Mouse (Mus musculus): ENCODE data around the gene Tmprss15. TPM values are rescaled to one million over a fixed set of nuclear protein-coding genes. Genes with fewer than 3 reads are reported as not detected.

The Tmprss15 gene
- polyA plus RNA-seq (2016; fragmentation: Nextera tagmentation; extraction: Ambion mirVana) = not detected in 2 replicates

DNA sequence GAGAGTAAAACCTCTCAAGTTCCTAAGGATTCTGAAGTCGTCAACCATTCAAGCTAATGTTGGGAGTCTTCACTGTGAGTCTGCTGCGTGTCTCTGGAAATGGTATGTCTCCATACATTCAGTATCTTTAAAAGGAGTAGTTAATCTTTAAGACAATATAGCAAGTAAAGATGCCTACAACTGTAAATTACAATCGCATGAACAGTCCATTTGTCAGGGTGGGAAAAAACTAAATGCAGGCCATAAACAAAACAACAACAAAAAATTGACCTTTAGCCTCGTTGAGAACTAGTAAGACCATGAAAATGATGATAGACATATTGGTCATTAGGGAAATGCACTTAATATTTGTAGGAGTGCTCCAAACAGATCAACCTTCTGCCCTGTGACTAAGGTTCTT lies at the start of gene Tmprss15:
TSS of gene Tmprss15 (minus strand) at position 101 of the 400 bp plus-strand sequence.
- no peaks in the 10 kb centered on the region for H3K27me3 ChIP-seq (ENCODE audit: insufficient read depth, poor library complexity, severe bottlenecking)
- H3K27ac ChIP-seq = no peak within 1 kb of the TSS
- 83% methylated on average over 4 of the region's 4 CpGs for WGBS
- no peak for DNase-seq (ENCODE audit: low spot score)
- H3K36me3 ChIP-seq = no peaks in the 10 kb centered on the region
- H3K4me1 ChIP-seq = no peaks in the 10 kb centered on the region
- H3K4me3 ChIP-seq = no peak within 1 kb of the TSS
- no peaks in the 10 kb centered on the region for H3K9me3 ChIP-seq

- Histone ChIP-seq H3K27me3 (ENCODE audit: insufficient read depth, poor library complexity, severe bottlenecking) (no peaks in the 10 kb centered on the region), H3K4me3 (no peak overlapping the region), H3K9me3 (no peaks in the 10 kb centered on the region), H3K27ac (no peak overlapping the region), H3K36me3 (no peaks in the 10 kb centered on the region), H3K4me1 (no peaks in the 10 kb centered on the region)
- WGBS = 74% methylated on average over 1 of the region's 1 CpGs
- DNase-seq (ENCODE audit: low spot score) = no peak
These were observed 24.0 kb upstream of the Tmprss15 start for GRCm38 (mm10) chr16:79114879-79115278.

DNA sequence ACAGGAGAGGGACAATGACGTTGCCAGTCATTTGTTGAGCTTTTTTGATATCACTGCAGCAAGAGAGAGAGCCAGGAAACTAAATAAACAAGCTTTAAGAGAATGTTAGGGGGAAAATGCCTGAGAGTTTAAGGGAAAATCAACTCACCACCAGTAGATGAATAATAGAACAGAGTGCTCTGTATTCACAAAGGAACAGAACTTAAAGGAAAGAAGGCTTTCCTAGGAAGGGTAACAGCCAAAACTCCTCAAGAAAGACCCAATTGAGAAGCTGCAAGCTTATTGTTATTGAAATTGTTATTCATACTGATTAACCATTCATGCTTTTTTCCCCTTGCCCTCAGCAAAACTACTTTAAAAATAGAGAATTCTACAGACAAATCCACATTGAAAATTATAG lies 18.6 kb upstream of the Tmprss15 start:
- no peak overlapping the region for H3K27ac ChIP-seq
- H3K36me3 ChIP-seq = no peaks in the 10 kb centered on the region
- no peak for DNase-seq (ENCODE audit: low spot score)
- no peaks in the 10 kb centered on the region for H3K9me3 ChIP-seq
- WGBS = 22% methylated on average over 1 of the region's 1 CpGs
- no peak overlapping the region for H3K4me3 ChIP-seq
- H3K27me3 ChIP-seq (ENCODE audit: insufficient read depth, poor library complexity, severe bottlenecking) = no peaks in the 10 kb centered on the region
- H3K4me1 ChIP-seq = no peaks in the 10 kb centered on the region

DNA sequence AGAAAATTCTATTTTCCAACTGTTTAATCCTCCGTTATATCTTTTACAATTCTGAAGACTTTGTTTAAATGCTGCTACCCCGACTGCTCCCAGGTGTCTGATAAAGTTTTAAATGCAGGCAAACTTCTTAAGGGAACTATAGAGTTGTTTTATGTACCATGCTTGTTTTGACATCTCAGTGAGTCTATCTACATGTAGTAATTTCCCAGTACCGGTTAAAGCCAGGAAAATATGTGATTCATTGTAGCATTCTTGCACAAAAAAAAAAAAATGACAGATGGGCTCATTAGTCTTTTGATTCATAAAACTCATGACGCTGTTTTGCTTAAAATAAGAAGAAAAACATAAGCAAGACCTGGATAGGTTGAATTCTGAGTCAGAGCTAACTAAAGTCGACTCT lies 18.1 kb upstream of the Tmprss15 start:
- no peak for DNase-seq (ENCODE audit: low spot score)
- Histone ChIP-seq H3K4me3 (no peak overlapping the region), H3K4me1 (no peaks in the 10 kb centered on the region), H3K27ac (no peak overlapping the region), H3K27me3 (ENCODE audit: insufficient read depth, poor library complexity, severe bottlenecking) (no peaks in the 10 kb centered on the region), H3K9me3 (no peaks in the 10 kb centered on the region), H3K36me3 (no peaks in the 10 kb centered on the region)
- WGBS = 81% methylated on average over 5 of the region's 5 CpGs

DNA sequence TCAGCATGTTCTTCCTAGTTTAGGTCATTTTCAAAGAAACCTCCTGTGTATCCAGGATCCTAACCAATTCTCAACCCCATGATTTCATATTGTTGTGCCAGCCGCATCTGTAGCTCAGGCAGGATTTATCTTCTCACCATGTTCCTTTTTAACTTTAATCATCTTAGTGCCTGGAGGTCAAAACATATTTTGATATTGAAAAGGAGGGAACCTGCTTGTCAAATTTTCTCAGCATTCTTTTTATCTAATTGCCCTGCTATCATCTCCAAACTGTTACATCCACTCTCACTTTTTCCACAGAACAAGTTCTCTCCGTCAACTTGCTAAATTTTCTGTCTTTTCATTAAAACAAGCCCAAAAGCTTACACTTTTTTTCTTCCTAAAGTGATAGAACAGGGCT lies 9.4 kb upstream of the Tmprss15 start:
- 82% methylated on average over 2 of the region's 2 CpGs for whole genome bisulfite sequencing
- Histone ChIP-seq H3K9me3 (no peaks in the 10 kb centered on the region), H3K27ac (no peak overlapping the region)

DNA sequence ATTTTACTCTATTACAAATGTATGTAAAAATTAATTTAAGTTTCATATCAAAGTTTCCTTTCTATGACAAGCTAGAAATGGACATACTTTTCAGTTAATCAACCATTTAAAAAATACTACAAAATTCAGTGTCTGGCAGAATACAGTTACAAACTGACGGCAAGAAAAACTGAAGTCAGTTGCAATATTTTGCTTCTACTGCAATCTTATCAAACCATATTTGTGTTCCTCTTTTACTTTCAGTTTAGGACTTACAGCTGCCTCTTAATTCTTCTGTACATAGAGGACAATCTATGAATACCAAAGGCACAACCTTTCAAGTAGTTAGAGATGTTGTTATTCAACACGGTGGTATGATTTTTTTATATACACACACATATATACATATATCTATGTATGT lies 7.4 kb upstream of the Tmprss15 start:
- DNase-seq (ENCODE audit: low spot score) = no peak
- Histone ChIP-seq H3K9me3 (no peaks in the 10 kb centered on the region), H3K27me3 (ENCODE audit: insufficient read depth, poor library complexity, severe bottlenecking) (no peaks in the 10 kb centered on the region), H3K36me3 (no peaks in the 10 kb centered on the region), H3K4me3 (no peak overlapping the region), H3K4me1 (no peaks in the 10 kb centered on the region), H3K27ac (no peak overlapping the region)
- 85% methylated on average over 2 of the region's 2 CpGs for WGBS

More for the DNA sequence above, 9.4 kb upstream of the Tmprss15 start:
- no peaks in the 10 kb centered on the region for H3K4me1 ChIP-seq
- no peaks in the 10 kb centered on the region for H3K36me3 ChIP-seq
- no peak overlapping the region for H3K4me3 ChIP-seq
- H3K27me3 ChIP-seq (ENCODE audit: insufficient read depth, poor library complexity, severe bottlenecking) = no peaks in the 10 kb centered on the region
- DNase-seq (ENCODE audit: low spot score) = no peak

DNA sequence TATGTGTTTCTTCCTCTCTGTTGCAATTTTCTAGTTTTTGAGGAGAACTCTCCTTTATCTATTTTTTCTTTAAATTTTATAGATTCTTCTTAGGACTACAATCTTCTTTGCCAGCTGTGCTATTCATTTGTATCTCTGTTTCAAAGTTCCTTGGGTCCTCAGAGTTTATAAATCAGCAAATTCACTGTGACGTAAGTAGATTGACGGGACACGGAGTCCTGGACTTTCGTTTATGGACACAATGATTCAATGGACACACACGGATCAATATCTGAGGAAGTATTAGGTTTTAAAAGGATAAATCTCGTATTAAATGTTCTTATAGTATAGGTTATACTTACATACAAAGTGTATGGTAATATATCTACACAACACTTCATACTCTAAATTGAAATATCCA lies 4.3 kb downstream of the Tmprss15 start:
- 78% methylated on average over 6 of the region's 6 CpGs for WGBS
- no peak overlapping the region for H3K4me3 ChIP-seq
- H3K27me3 ChIP-seq (ENCODE audit: insufficient read depth, poor library complexity, severe bottlenecking) = no peaks in the 10 kb centered on the region
- H3K36me3 ChIP-seq = no peaks in the 10 kb centered on the region
- no peak overlapping the region for H3K27ac ChIP-seq
- H3K9me3 ChIP-seq = no peaks in the 10 kb centered on the region
- no peak for DNase-seq (ENCODE audit: low spot score)
- H3K4me1 ChIP-seq = no peaks in the 10 kb centered on the region

DNA sequence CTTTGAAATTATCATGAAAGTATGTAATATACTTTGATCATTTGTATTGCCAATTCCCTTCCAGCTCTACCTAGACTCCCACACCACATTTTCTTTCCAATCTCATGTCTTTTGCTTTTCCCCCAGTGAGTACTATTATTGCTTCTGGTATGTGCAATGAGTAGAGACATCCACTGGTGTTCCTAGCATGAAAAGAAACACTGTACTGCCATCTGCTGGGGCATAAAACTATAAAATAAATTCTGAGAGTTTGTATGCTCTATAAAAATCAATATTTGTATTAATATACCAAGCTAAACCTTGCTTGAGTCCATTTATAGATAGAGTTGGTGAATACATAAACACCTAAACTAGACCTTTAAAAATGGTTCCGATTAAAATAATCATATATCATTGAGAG lies 27.0 kb downstream of the Tmprss15 start:
- H3K27me3 ChIP-seq (ENCODE audit: insufficient read depth, poor library complexity, severe bottlenecking) = no peaks in the 10 kb centered on the region
- H3K9me3 ChIP-seq = no peaks in the 10 kb centered on the region
- no peak overlapping the region for H3K4me3 ChIP-seq
- no peaks in the 10 kb centered on the region for H3K4me1 ChIP-seq
- WGBS = 82% methylated on average over 1 of the region's 1 CpGs
- no peak overlapping the region for H3K27ac ChIP-seq
- H3K36me3 ChIP-seq = no peaks in the 10 kb centered on the region
- DNase-seq (ENCODE audit: low spot score) = no peak

- Histone ChIP-seq H3K27me3 (ENCODE audit: insufficient read depth, poor library complexity, severe bottlenecking) (no peaks in the 10 kb centered on the region), H3K4me3 (no peak overlapping the region), H3K27ac (no peak overlapping the region), H3K9me3 (no peaks in the 10 kb centered on the region), H3K4me1 (no peaks in the 10 kb centered on the region), H3K36me3 (no peaks in the 10 kb centered on the region)
- no peak for DNase-seq (ENCODE audit: low spot score)
- WGBS = 68% methylated on average over 12 of the region's 12 CpGs
These were observed 31.9 kb downstream of the Tmprss15 start for GRCm38 (mm10) chr16:79058775-79059558.

DNA sequence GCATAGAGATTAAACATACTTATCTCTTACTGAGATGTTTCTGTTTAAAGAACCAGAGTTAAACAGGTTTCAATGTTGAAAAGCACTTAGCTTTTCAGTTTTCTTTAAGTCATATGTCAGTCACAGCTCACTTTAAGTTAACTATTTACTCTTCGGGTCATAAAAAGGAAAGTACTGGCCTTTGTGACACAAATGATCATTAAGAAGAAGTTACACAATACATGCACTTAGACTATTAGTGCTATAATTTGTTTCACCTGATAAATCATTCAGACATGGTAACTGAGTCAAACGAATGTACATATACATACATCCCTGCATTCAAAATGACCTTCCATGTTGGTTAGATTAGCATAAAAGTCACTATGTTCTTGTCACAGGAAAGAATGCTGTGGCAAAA lies 58.3 kb downstream of the Tmprss15 start:
- 76% methylated on average over 2 of the region's 2 CpGs for WGBS
- no peaks in the 10 kb centered on the region for H3K27me3 ChIP-seq (ENCODE audit: insufficient read depth, poor library complexity, severe bottlenecking)
- no peak overlapping the region for H3K4me3 ChIP-seq
- no peak overlapping the region for H3K27ac ChIP-seq
- H3K4me1 ChIP-seq = no peaks in the 10 kb centered on the region
- DNase-seq (ENCODE audit: low spot score) = no peak
- H3K36me3 ChIP-seq = no peaks in the 10 kb centered on the region
- H3K9me3 ChIP-seq = no peaks in the 10 kb centered on the region

DNA sequence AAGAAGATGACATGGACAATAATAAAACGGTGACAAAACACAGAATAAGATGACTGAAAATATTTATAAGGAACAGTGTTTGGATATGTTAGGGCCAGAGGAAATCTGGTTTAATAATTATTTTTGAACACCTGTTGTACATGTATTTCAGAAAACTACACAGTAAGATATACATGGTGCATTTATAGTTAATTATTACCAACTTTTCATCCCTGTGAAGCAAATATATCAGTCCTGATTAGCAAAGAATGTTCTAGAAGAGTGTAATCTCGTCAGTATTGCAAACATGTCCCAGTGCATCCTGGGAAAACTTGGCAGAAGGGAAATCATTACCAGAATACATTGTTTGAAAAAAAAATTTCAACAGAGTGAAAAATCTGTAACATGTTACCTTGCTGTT lies 88.1 kb downstream of the Tmprss15 start:
- DNase-seq (ENCODE audit: low spot score) = no peak
- 73% methylated on average over 2 of the region's 2 CpGs for WGBS
- Histone ChIP-seq H3K27me3 (ENCODE audit: insufficient read depth, poor library complexity, severe bottlenecking) (no peaks in the 10 kb centered on the region), H3K4me3 (no peak overlapping the region), H3K9me3 (no peaks in the 10 kb centered on the region), H3K4me1 (no peaks in the 10 kb centered on the region), H3K36me3 (no peaks in the 10 kb centered on the region), H3K27ac (no peak overlapping the region)

GRCm38 (mm10) chr16:79001679-79002078 lies 89.2 kb downstream of the Tmprss15 start:
- no peaks in the 10 kb centered on the region for H3K27me3 ChIP-seq (ENCODE audit: insufficient read depth, poor library complexity, severe bottlenecking)
- 81% methylated on average over 9 of the region's 9 CpGs for WGBS
- H3K27ac ChIP-seq = no peak overlapping the region
- no peaks in the 10 kb centered on the region for H3K36me3 ChIP-seq
- DNase-seq (ENCODE audit: low spot score) = no peak
- H3K4me3 ChIP-seq = no peak overlapping the region
- no peaks in the 10 kb centered on the region for H3K9me3 ChIP-seq
- no peaks in the 10 kb centered on the region for H3K4me1 ChIP-seq

DNA sequence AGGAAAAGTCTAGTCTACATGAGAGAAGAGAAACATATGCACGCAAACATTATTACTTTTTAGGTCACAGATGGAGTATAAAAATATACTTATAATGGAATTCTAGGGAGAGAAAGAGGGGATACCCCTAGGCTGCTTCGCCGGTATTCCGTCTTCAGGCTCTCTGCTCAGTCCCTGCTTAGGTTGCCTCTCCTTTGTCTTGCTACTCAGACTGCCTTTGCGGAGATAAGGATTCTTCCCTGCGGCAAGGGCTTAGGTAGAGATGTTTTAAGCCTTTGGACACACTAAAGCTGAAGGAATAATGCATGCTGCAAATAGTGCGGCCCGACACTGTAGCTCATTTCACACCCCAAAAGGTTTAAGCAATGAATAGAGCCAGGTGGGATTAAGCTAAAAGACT lies 114.5 kb downstream of the Tmprss15 start:
- DNase-seq (ENCODE audit: low spot score) = no peak
- no peaks in the 10 kb centered on the region for H3K9me3 ChIP-seq
- 77% methylated on average over 8 of the region's 8 CpGs for WGBS
- no peaks in the 10 kb centered on the region for H3K4me1 ChIP-seq
- no peaks in the 10 kb centered on the region for H3K27me3 ChIP-seq (ENCODE audit: insufficient read depth, poor library complexity, severe bottlenecking)
- no peak overlapping the region for H3K4me3 ChIP-seq
- no peak overlapping the region for H3K27ac ChIP-seq
- no peaks in the 10 kb centered on the region for H3K36me3 ChIP-seq

DNA sequence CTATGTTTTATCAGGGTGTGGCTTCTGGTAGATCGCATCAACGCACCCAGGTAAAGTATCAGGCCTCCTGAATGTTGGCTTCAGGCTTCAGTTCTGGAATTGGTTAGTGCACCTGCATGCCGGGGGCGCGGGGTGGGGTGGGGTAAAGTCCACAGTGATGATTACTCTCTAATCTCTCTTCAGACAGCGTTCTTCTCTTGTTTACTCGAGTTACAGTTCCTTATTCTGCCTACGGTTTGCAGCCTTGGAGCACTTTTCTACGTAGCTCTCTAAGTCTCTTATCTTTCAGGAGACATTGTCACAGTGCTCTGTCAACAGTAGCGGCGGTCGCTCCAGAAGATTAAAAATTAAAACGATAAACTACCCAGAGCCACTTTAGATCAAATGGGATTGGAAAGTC lies 116.8 kb downstream of the Tmprss15 start:
- Histone ChIP-seq H3K9me3 (no peaks in the 10 kb centered on the region), H3K4me1 (no peaks in the 10 kb centered on the region), H3K27ac (no peak overlapping the region), H3K4me3 (no peak overlapping the region), H3K27me3 (ENCODE audit: insufficient read depth, poor library complexity, severe bottlenecking) (no peaks in the 10 kb centered on the region), H3K36me3 (no peaks in the 10 kb centered on the region)
- no peak for DNase-seq (ENCODE audit: low spot score)
- 79% methylated on average over 13 of the region's 13 CpGs for WGBS
